Mouse (Mus musculus): ENCODE data around the gene Ly75. TPM values are rescaled to one million over a fixed set of nuclear protein-coding genes. Genes with fewer than 3 reads are reported as not detected.

Ly75 gene
- polyA plus RNA-seq, 1 experiment: 20.8 TPM

DNA sequence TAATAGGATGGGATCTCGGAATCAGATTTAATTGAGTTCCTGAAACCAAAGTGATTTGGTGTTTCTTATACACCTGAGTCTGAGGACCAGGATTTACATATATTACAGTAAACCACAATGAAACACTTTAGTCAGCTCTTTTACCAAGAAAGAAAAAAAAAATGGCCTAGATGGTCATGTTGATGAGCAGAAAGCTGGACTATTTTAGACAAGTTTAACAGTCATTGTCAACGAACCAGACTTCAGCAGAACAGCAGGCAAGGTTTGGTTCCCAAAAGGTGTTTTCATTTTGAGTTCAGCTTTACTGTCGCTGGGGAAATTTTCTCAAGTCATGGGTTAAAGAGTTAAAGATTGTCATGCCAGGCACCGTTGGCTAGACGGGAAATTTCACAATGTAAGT, 5.8 kb downstream of the Ly75 start:
- Histone ChIP-seq H3K36me3 (ENCODE audit: control insufficient read depth, insufficient read depth, low read length) (peaks cover 6% of the 10 kb centered on the region; the same call in 1 of the 2 replicates), H3K27me3 (ENCODE audit: control insufficient read depth, insufficient read depth, low read length) (no peaks in the 10 kb centered on the region), H3K4me3 (ENCODE audit: control insufficient read depth, insufficient read depth, low read length) (no peak overlapping the region), H3K4me1 (replicated peaks; ENCODE audit: control insufficient read depth, insufficient read depth, low read length) (peaks cover 6% of the 10 kb centered on the region), H3K27ac (ENCODE audit: control insufficient read depth, insufficient read depth, low read length) (peak overlapping the region; percentile 47; the same call in 1 of the 2 replicates)
- TF ChIP-seq POLR2A (IDR thresholded peaks at IDR 0.05; ENCODE audit: control insufficient read depth, extremely low read depth, insufficient read depth, low read length, poor library complexity) (no peak), CTCF (IDR thresholded peaks at IDR 0.05; ENCODE audit: borderline replicate concordance, control insufficient read depth, extremely low read depth, insufficient read depth, low read length, poor library complexity) (no peak)
- WGBS: 91% methylated on average over 5 of the region's 5 CpGs
- no peak for DNase-seq

DNA sequence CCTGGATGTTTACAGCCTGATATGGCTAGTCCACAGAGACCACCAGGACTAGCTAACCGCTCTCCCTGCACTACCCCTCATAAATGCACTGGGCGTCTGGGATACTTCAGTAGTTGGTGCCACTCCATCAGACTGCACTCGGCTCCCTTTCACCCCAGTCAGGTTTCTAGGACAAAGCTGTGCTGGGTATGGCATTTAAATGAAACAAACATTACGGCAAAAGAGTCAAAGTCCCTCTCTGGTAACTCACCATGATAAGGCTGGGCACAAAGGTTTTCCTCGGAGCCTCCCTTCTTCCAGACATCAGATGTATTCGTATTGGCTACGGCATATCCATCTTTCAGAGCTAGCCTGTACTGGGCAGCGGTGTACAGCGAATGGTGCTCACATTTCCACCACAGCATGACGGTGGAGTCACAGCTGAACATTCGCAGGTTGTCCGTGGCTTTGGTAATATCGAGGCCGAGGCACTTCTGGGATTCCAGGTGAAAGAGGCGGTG, 7.4 kb downstream of the Ly75 start:
- no peak overlapping the region for H3K27ac ChIP-seq (ENCODE audit: control insufficient read depth, insufficient read depth, low read length)
- H3K4me1 ChIP-seq (replicated peaks; ENCODE audit: control insufficient read depth, insufficient read depth, low read length): 0 out of 2 replicates have a peak, but pooled peaks cover 2% of the 10 kb centered on the region
- DNase-seq: no peak
- no peaks in the 10 kb centered on the region for H3K27me3 ChIP-seq (ENCODE audit: control insufficient read depth, insufficient read depth, low read length)
- WGBS: 97% methylated on average over 15 of the region's 15 CpGs
- TF ChIP-seq POLR2A (IDR thresholded peaks at IDR 0.05; ENCODE audit: control insufficient read depth, extremely low read depth, insufficient read depth, low read length, poor library complexity): no peak
- no peak for TF ChIP-seq CTCF (IDR thresholded peaks at IDR 0.05; ENCODE audit: borderline replicate concordance, control insufficient read depth, extremely low read depth, insufficient read depth, low read length, poor library complexity)
- no peak overlapping the region for H3K4me3 ChIP-seq (ENCODE audit: control insufficient read depth, insufficient read depth, low read length)
- H3K36me3 ChIP-seq (ENCODE audit: control insufficient read depth, insufficient read depth, low read length): peaks cover 6% of the 10 kb centered on the region; the same call in 1 of the 2 replicates

DNA sequence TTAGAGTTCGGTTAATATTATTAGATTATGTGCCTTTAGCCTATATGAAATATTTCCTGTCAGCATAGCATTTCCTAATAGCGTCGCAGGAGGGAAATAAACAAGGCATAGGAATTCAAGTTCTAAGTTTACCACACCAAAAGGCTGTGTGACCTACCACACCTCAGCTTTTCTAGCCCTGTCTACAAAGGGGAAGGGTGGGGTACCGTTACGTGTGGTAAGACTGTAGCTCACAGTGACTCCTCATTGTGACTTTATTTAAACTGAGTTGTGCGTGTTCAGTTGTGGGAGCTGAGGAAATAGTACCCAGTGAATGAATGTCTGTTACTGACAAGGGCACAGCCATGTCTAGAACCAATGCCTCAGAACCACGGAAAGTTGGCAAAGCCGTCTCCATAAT, 8.0 kb downstream of the Ly75 start:
- 89% methylated on average over 8 of the region's 8 CpGs for WGBS
- Histone ChIP-seq H3K4me1 (replicated peaks; ENCODE audit: control insufficient read depth, insufficient read depth, low read length) (0 out of 2 replicates have a peak, but pooled peaks cover 2% of the 10 kb centered on the region), H3K27ac (ENCODE audit: control insufficient read depth, insufficient read depth, low read length) (no peak overlapping the region), H3K4me3 (ENCODE audit: control insufficient read depth, insufficient read depth, low read length) (no peak overlapping the region), H3K27me3 (ENCODE audit: control insufficient read depth, insufficient read depth, low read length) (no peaks in the 10 kb centered on the region), H3K36me3 (ENCODE audit: control insufficient read depth, insufficient read depth, low read length) (peaks cover 6% of the 10 kb centered on the region; the same call in 1 of the 2 replicates)
- no peak for DNase-seq
- TF ChIP-seq CTCF (IDR thresholded peaks at IDR 0.05; ENCODE audit: borderline replicate concordance, control insufficient read depth, extremely low read depth, insufficient read depth, low read length, poor library complexity) (no peak), POLR2A (IDR thresholded peaks at IDR 0.05; ENCODE audit: control insufficient read depth, extremely low read depth, insufficient read depth, low read length, poor library complexity) (no peak)

DNA sequence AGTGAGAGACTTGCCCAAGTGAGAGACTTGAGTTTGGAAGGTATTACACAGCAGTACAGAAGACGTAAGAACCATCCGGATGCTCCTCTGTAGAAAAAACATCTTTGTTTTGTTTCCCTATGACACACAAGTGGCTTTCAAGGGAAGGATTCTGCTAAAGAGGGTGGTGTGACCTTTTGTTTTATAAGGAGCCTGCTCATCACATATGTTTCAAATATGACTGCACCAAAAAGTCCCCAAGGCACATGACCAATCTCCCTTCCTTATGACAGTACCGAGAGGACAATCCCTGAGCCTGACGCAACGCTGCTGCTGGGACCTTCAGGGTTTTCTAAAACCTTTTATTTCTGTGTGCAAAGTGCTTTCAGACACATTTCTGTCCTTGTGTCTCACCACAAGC, 12.9 kb downstream of the Ly75 start:
- no peak for DNase-seq
- Histone ChIP-seq H3K27ac (ENCODE audit: control insufficient read depth, insufficient read depth, low read length) (no peak overlapping the region), H3K27me3 (ENCODE audit: control insufficient read depth, insufficient read depth, low read length) (no peaks in the 10 kb centered on the region), H3K36me3 (ENCODE audit: control insufficient read depth, insufficient read depth, low read length) (peaks cover 6% of the 10 kb centered on the region; the same call in 1 of the 2 replicates), H3K4me1 (replicated peaks; ENCODE audit: control insufficient read depth, insufficient read depth, low read length) (no peaks in the 10 kb centered on the region; the same call in 1 of the 2 replicates), H3K4me3 (ENCODE audit: control insufficient read depth, insufficient read depth, low read length) (no peak overlapping the region)
- TF ChIP-seq CTCF (IDR thresholded peaks at IDR 0.05; ENCODE audit: borderline replicate concordance, control insufficient read depth, extremely low read depth, insufficient read depth, low read length, poor library complexity) (no peak), POLR2A (IDR thresholded peaks at IDR 0.05; ENCODE audit: control insufficient read depth, extremely low read depth, insufficient read depth, low read length, poor library complexity) (no peak)
- WGBS: 93% methylated on average over 5 of the region's 5 CpGs

DNA sequence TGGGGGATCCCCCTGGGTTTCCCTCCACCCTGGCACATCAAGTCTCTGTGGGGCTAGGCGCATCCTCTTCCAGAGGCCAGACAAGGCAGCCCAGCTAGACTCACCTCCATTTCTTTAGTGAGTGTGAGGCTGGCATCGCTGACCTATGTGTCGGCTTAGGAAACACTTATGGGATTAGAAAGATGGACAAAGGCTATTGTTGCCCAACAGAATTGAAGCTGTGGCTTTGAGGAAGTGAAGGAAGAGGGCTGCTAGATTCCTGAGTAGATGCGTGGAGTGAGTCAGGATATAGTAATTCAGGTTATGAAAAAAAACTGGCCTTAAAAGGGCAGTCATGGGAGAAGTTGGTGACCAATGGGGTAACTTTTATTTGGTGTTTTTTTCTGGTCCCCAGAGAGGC, 13.6 kb downstream of the Ly75 start:
- 98% methylated on average over 4 of the region's 4 CpGs for whole genome bisulfite sequencing
- Histone ChIP-seq H3K4me3 (ENCODE audit: control insufficient read depth, insufficient read depth, low read length) (no peak overlapping the region), H3K36me3 (ENCODE audit: control insufficient read depth, insufficient read depth, low read length) (peaks cover 6% of the 10 kb centered on the region; the same call in 1 of the 2 replicates), H3K27ac (ENCODE audit: control insufficient read depth, insufficient read depth, low read length) (no peak overlapping the region), H3K4me1 (replicated peaks; ENCODE audit: control insufficient read depth, insufficient read depth, low read length) (no peaks in the 10 kb centered on the region; the same call in 1 of the 2 replicates), H3K27me3 (ENCODE audit: control insufficient read depth, insufficient read depth, low read length) (no peaks in the 10 kb centered on the region)
- TF ChIP-seq CTCF (IDR thresholded peaks at IDR 0.05; ENCODE audit: borderline replicate concordance, control insufficient read depth, extremely low read depth, insufficient read depth, low read length, poor library complexity): no peak
- TF ChIP-seq POLR2A (IDR thresholded peaks at IDR 0.05; ENCODE audit: control insufficient read depth, extremely low read depth, insufficient read depth, low read length, poor library complexity): no peak
- no peak for DNase-seq

DNA sequence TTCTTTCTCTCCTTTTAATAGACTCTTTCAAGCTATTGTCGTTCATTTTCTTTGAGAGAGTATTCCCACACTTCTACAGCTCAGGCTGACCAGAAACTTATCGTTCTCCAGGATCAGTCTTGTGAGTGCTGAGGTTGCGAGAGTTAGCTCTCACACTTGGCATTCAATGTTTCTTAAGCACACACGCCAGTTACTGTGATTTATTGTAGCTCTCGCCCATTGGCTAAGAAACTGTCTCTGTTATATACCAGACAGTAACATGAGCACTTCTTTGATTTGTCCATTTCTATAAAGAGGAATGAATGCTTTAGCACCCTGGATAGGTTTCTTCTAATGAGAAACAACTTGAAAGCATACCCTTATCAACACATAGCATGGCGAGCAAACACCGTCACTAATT, 15.2 kb downstream of the Ly75 start:
- DNase-seq: no peak
- H3K27me3 ChIP-seq (ENCODE audit: control insufficient read depth, insufficient read depth, low read length): no peaks in the 10 kb centered on the region
- no peak overlapping the region for H3K27ac ChIP-seq (ENCODE audit: control insufficient read depth, insufficient read depth, low read length)
- 98% methylated on average over 7 of the region's 7 CpGs for WGBS
- no peak for TF ChIP-seq CTCF (IDR thresholded peaks at IDR 0.05; ENCODE audit: borderline replicate concordance, control insufficient read depth, extremely low read depth, insufficient read depth, low read length, poor library complexity)
- no peak for TF ChIP-seq POLR2A (IDR thresholded peaks at IDR 0.05; ENCODE audit: control insufficient read depth, extremely low read depth, insufficient read depth, low read length, poor library complexity)
- no peaks in the 10 kb centered on the region; the same call in 1 of the 2 replicates for H3K4me1 ChIP-seq (replicated peaks; ENCODE audit: control insufficient read depth, insufficient read depth, low read length)
- no peak overlapping the region for H3K4me3 ChIP-seq (ENCODE audit: control insufficient read depth, insufficient read depth, low read length)
- no peaks in the 10 kb centered on the region for H3K36me3 ChIP-seq (ENCODE audit: control insufficient read depth, insufficient read depth, low read length)

Data from thymus, adult 2 months (tissue).